Mouse (Mus musculus): ENCODE results near the gene Cdca4.

The Cdca4 gene

GRCm38 (mm10) chr12:112858581-112859336, 29.5 kb upstream of the Cdca4 start:
- in situ Hi-C loops (cut with MboI, MseI): loop anchor here in 1 of 2 experiments (10.0 kb wide), 1 partner anchor 1674 kb away; the partner anchor contains the start of gene 4930595D18Rik

DNA sequence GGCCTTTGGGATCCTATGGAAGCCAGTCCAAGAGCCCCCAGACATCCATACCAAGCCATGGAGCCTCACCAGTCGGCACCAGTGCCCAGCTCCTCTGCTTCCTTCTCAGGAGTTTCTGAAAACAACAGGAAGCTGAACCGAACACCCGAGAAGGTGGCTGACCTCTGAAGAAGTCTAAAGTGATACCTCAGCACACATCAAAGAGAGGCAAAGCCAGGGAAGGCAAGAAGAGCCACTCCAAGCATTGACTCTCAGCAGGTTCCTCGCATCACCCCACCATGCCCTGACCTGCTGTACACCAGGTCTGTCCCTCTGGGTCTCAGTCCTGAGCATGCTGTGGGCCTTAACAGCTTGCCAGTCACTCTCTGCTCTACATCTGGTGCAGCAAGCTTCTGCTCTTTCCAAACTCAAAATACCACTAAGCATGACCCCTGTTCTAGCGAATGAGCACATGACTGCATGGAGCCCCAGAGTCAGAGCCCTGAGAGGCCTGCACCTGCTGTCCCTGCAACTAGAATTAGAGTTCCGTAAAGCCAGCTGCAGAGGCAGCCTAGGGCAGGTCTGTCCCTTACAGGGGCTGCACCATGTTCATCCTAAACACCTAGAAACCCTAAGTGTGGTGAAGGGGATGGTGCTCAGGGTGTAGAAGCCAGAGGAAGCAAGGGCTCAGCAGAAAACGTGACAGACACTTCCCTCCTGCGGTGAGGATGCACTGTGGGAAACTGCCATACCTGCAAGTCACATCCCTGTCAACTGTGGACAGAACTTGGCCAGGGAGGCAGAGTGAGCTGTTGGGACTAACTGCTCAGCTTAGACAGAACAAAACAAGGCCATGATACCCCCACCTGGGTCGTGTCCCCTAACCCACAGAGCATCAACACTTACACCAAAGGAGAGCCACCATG, 28.1 kb upstream of the Cdca4 start:
- in situ Hi-C loops (cut with MboI, MseI): loop anchor here in 1 of 2 experiments (10.0 kb wide), 1 partner anchor 1672 kb away; the partner anchor contains the start of gene 4930595D18Rik

DNA sequence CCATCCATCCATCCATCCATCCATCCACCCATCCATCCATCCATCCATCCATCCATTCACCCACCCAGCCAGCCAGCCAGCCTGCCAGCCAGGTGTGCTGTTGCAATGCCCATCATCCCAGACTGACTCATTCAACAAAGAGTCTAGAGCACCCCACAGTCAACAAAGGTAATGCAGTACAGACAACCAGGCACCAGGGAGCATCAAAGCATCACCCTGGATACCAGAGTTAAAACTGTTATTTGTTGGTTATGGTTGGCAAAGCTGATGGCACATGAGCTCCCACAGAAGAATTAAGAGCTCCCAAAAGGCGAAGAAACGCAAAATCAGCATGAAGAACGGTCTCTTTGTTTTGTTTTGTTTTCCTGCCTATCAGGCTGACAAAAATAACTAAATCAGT, 27.1 kb upstream of the Cdca4 start:
- in situ Hi-C loops (cut with MboI, MseI): loop anchor here in 1 of 2 experiments (10.0 kb wide), 1 partner anchor 1672 kb away; the partner anchor contains the start of gene 4930595D18Rik

DNA sequence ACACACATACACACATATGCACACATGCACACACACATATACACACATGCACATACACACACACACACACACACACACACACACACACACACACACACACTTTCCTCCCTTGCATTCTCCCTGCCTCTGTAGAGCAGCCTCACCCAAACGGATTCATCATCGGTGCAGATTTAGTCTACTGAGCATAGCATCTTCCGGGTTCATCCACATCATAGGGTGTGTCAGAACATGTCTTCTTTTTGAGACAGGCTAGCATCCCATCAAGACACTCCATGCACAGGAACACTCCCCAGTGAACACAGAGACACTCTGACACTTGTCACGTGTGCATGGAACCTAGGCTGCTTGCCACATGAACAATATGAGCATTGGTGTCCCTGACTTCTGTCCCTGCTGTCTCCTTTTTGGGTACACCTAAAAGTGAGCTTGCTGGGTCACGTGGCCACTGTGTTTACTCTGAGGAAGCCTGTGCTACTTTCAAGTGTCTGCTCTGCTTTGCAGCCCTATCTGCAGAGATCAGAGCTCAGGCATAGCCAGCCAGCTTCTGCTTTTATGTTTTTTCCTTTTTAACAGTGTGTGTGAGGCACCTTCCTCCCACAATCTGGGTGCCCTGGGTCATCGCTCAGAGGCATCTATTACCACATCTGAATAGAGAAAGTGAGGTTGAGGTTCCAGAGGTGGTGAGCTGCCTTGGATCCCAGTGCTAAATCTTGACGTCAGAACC, 25.5 kb upstream of the Cdca4 start:
- in situ Hi-C loops (cut with MboI, MseI): loop anchor here in 1 of 2 experiments (5.0 to 10.0 kb wide), 2 partner anchors 112 to 1670 kb away; partner anchors contain the start of gene 4930595D18Rik

DNA sequence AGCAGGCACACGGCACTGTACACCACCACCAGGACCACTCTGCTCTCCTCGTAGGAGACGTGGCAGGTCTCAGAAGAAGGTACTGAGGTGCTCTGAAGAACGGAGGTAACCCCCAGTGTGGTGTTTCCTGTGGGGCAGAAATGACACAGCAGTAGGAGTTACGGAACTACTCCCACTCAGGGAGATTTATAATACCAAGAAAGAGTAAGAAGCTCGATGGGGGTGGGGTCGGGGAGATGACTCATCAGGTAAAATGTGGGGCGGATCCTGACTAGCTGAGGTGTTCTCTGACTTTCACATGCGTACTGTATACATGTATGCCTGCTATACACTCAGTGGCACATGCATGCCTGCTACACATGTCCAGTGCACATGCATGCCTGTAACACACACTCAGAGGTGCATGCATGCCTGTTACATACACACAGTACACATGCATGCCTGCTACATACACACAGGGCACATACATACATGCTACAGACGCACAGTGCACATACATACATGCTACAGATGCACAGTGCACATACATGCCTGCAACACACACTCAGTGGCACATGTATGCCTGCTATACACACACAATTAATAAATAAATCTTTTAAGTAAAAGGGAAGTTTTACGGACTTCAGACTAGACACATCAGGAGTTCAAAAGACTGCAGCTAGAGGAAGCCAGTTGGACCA, 24.0 kb upstream of the Cdca4 start:
- in situ Hi-C loops (cut with MboI, MseI): loop anchor here in 1 of 2 experiments (5.0 to 10.0 kb wide), 2 partner anchors 111 to 1668 kb away; partner anchors contain the start of gene 4930595D18Rik

- in situ Hi-C loops (cut with MboI, MseI): loop anchor here in 1 of 2 experiments (5.0 to 10.0 kb wide), 2 partner anchors 109 to 1666 kb away; partner anchors contain the start of gene 4930595D18Rik
Measured at GRCm38 (mm10) chr12:112851116-112851515, 21.9 kb upstream of the Cdca4 start.

DNA sequence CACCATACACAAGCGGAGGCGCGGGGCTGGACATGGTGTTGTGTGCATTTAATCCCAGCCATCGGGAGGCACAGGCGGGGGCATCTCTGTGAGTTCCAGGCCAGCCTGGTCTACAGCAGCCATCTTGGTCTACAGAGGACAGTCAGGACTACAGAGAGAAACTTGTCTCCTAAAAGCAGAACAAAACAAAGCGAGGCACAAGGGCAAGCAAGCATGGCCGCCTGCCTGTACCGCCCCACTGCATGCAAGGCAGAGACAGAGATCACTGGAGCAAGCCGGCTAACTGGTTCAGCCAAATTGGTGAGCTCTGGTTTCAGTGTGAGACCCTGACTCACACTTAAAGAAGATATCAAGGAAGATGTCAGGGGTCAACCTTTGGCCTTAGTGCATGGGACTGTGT, 21.1 kb upstream of the Cdca4 start:
- in situ Hi-C loops (cut with MboI, MseI): loop anchor here in 1 of 2 experiments (5.0 to 10.0 kb wide), 2 partner anchors 108 to 1666 kb away; partner anchors contain the start of gene 4930595D18Rik

GRCm38 (mm10) chr12:112849235-112850022, 20.2 kb upstream of the Cdca4 start:
- in situ Hi-C loops (cut with MboI, MseI): loop anchor here in 1 of 2 experiments (5.0 to 10.0 kb wide), 3 partner anchors 55 to 1665 kb away; partner anchors contain the start of gene 4930595D18Rik

- in situ Hi-C loops (cut with MboI, MseI): loop anchor here in 1 of 2 experiments (10.0 kb wide), 1 partner anchor 53 kb away; no protein-coding TSS in a partner anchor
Measured at GRCm38 (mm10) chr12:112847880-112848279, 18.7 kb upstream of the Cdca4 start.

DNA sequence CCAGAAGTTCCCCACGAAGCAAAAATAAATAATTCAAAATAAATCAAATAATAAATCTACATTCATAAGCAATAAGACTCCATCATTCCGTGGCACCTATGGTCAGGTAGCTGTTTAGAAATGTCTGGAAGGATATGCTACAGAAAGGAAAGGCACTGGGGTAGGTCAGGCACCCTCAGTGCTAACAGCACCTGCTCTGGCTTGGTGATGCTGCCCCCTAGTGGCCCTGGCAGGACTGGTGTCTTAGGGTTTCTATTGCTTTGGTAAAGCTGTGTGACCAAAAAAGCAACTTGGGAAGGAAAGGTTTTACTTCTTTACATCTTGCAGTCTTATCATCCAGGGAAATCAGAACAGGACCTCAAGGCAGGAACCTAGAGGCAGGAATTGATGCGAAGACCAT, 14.6 kb upstream of the Cdca4 start:
- in situ Hi-C loops (cut with MboI, MseI): loop anchor here (5.0 to 10.0 kb wide), 2 partner anchors 49 to 102 kb away; no protein-coding TSS in a partner anchor

DNA sequence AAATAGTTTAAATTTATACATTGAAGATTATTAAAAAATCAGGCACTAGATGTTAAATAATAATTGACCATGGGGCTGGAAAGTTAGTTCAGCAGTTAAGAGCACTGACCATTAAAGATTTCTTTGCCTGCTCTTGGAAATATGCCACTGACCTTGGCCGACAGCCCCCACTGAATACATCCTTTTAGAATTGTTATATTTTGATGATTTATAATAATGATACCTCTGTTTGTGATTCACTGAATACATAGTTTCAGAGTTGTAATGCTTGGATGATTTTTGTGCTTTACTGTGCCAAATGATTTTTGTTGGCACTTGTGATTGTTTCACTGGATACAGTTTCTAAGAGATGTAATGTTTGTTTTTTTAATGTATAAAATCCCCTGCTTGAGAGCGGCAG, 12.9 kb upstream of the Cdca4 start:
- in situ Hi-C loops (cut with MboI, MseI): loop anchor here (5.0 to 10.0 kb wide), 2 partner anchors 47 to 100 kb away; no protein-coding TSS in a partner anchor

DNA sequence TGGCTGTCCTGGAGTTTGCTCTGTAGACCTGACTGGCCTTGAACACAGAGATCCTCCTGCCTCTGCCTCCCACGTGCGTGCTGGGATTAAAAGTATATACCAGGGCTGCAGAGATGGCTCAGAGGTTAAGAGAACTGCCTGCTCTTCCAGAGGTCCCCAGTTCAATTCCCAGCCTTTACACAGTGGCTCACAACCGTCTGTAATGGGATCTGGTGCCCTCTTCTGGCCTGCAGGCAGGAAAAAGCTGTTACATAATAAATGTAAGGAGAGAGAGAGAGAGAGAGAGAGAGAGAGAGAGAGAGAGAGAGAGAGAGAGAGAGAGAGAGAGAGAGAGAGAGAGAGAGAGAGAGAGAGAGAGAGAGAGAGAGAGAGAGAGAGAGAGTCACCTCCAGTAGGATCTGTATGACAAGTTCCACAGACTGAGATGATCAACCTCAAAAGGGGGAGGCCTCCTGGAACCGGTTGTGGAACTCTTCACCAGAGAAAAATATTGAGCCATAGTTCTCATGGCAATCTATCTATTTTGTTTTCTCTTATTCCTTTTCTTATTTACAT, 12.2 kb upstream of the Cdca4 start:
- in situ Hi-C loops (cut with MboI, MseI): loop anchor here (5.0 to 10.0 kb wide), 2 partner anchors 47 to 99 kb away; no protein-coding TSS in a partner anchor

DNA sequence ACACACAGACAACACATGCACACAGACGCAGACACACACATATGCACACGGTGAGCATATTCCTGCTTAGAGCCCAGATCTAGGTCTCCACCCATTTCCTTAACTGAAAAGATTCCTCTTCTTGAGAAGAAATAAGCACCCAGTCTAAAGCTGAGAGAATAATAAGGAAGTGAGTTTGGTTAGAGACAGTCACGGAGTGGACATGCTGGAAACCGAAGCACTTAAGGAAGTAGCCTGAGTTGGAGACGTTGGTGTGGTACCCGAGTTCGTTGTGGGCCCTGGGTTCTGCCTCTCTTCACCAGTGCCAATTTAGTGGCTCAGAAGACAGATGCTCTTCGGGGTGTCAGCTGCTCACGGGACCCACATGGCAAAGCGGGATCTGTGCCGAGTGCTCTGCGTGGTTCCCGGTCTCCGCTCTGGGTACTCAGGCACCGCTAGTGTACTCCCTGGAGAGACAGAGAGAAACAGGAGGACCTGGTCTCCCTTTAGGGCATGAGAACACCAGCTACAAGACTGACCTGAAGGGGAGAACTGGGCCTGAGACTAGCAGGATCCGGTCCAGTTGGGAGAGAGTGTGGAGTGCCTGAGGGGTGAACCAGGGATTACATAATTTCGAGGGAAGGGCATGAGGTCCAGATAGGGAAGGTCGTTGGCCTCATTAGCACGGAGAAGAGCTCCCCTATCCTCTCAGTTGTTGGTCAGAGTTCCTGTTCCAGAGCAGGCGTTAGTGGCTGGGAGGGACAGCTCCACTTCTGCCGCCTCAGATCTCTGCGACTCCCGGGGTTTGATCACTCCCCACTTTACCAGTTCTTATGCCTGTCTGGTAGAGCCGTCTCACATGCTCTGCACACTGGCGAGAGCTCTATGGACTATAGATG, 11.2 kb upstream of the Cdca4 start:
- in situ Hi-C loops (cut with MboI, MseI): loop anchor here (5.0 to 10.0 kb wide), 2 partner anchors 46 to 98 kb away; no protein-coding TSS in a partner anchor

GRCm38 (mm10) chr12:112835046-112835445, 5.8 kb upstream of the Cdca4 start:
- in situ Hi-C loops (cut with MboI, MseI): no loop called here

DNA sequence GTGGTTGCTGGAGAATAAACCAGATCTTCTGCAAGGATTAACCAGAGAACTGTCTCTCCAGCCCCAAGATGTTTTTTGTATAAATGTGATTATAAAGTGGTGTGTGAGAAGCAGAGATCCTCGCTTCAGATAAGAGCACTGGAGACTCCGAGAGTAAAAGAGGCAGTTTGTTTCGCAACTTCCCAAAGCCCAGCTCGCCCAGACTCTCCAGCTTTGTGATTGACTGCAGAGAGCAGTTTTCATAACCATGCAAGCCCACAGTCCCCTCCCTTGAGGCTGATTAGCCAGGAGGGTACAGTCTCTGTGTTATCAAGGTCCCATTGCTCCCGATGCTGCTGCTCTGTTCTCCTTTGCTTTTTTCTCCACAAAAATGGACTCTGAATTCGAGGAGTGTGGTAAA, 4.3 kb upstream of the Cdca4 start:
- in situ Hi-C loops (cut with MboI, MseI): no loop called here

- in situ Hi-C loops (cut with MboI, MseI): no loop called here
Measured at GRCm38 (mm10) chr12:112832411-112832810, 3.2 kb upstream of the Cdca4 start.

GRCm38 (mm10) chr12:112830570-112830969, 1.3 kb upstream of the Cdca4 start:
- in situ Hi-C loops (cut with MboI, MseI): no loop called here

- in situ Hi-C loops (cut with MboI, MseI): no loop called here
Measured at GRCm38 (mm10) chr12:112830141-112830540, 918 bp upstream of the Cdca4 start.
